Mouse (Mus musculus): Measurements from ENCODE around the gene Sema3f. TPM values are rescaled to one million over a fixed set of nuclear protein-coding genes. Genes with fewer than 3 reads are reported as not detected.

Gene Sema3f
- total RNA-seq, 2 experiments from 2014 or later, result 6.2 to 6.8 TPM

DNA sequence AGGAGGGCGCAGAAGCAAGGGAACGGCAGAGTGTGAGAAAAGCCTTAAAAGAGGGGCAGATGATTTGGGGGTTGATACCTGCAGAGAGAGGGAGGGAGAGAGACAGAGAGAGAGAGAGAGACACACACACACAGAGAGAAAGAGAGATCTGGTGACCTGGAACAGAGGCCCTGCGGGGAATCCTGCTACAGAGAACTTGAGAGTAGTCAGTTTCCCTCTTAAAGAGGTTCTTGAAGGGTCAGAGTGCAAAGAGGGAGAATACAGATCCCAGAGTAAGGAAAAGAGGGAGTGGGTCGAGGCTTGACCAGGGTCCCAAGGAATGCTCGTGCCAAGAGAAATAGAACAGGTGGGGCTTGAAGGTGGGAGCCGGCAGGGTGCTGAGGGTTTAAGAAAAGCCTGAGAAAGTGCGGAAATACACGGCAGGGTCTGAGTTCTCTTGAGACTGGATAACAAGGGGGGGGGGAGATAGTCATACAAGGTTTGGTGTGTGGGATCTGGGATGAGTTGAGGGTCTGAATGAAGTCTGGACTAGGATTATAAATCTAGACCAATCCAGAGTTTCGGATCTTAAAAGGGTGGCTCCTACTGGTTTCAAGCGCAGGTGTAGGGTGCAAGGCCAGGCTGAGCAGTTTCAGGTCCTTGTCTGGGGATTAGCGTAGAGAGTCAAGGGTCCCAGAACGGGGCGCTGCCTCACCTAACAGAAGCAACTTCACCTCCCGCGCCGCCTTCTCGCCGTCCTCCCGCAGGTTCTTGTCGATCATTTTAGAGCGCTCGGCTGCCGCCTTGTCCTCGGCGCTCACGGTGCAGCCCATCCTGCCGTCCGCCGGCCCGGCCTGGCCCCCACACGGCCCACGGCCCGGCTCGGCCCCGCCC is 75.6 kb downstream of the Sema3f start:
- no peak for DNase-seq (ENCODE audit: low spot score)

DNA sequence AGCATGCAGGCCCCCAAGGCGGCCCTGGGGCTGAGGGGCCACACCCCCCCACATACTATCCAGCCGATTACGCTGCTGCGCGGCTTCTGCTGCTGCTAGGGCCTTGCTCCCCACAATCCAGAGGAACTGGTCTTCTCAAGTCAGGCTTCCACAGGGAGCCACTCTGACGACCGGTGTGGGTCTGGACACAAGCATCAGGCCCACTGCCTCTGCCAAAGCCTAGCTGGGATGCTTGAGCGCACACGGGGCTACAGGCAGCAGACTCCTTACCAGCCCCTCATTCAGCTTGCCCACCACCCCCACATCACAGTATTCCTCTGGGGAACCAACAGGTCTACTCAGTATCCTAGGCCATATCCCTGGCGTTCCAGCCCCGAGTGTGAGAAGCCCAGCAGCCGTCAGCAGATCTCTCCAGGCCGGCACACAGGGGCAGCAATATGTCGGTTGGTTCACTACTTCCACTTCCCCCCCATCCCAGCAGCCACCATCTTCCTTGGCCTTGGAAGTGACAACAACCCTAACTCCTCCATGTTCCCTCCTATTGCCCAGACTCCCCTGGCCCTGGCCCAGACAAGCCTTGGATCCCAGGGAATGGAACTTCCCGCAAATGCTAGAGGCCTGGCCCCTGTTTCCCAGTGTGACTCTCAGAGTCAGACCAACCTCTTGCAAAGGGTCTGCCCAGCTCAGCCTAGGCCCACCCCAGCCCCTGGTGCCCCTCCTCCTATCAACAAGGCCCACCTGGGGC is 76.4 kb downstream of the Sema3f start:
- no peak for DNase-seq (ENCODE audit: low spot score)

DNA sequence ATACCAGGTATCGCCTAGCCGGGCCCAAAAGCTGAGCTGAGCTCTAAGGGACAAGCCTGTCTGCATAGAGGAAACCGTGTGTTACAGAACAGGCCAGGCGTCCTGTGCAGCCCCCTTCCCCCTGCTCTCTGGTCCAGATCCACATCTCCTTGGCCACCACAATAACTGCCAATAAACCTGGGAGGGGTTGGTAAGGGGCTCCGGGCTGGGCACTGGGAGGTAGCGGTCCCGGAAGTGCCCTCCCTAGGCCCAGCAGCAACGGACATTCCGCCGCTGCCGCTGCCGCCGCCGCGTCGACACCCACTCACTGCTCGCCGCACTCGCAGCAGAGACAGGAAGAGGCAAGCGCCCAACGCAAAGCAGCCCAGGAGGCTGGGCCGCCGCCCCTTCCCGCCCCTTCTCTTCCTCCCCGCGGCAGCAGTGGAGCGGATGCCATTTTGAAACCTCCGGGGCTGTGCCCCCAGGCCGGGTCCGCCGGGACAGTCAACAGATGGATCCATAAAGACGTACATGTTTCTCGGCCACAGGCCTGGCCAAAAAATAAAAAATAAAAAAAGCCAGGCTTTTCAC is 77.1 kb downstream of the Sema3f start:
- DNase-seq (ENCODE audit: low spot score), result peak; percentile 75

DNA sequence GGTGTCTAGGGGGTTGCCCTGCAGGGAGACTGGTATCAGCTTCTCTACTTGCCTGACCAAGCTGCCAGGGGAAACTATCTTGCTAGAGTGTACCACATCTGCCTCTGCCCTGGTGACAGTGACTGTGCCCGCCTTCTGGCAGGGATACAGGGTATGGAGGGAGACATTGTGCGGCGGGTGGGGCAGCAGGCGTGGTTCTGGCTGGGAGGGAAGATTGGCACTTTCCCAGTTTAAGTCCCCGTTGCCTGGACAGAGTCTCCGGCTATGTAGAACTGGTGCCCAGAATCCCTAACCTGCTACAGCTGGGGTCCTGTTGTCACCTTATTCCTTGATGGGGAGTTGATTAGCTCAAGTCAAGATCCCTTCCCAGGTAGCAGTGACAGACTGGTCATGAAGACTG is 77.8 kb downstream of the Sema3f start:
- DNase-seq (ENCODE audit: low spot score), result peak; percentile 46

DNA sequence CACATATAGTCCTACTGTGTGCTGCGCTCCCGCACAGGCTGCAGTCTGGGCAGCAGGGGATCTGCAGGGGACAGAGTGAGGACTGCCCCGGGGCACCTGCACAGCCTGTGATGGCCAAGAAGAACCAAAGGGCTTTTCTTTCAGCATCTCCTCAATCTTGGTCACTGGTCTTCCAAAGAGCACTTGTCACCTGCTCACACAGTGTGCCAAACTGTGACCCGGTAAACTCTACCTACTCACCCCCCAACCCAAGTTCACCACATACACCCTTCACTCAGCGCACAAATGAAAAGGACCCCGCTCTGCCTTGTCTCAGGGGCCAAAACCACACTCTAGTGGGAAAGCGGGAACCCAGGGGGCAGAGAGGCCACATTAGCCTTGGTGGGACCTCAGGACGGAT is 78.4 kb downstream of the Sema3f start:
- no peak for DNase-seq (ENCODE audit: low spot score)

Other genes with a start within 250 kb of the Sema3f start
- 10 to 100 TPM; 16.3 to 17.1 TPM for gene Tmem115, start 176.5 kb downstream of the Sema3f start, total RNA-seq (2021)
- gene Cyb561d2, start 168.3 kb downstream of the Sema3f start, total RNA-seq (2021), result 1 to 10 TPM; 3.0 to 4.1 TPM
- 10 to 100 TPM; 10.7 to 13.7 TPM for gene Nprl2, start 168.2 kb downstream of the Sema3f start, total RNA-seq (2021)
- under 1 TPM; 0.40 to 0.68 TPM for gene Zmynd10, start 163.2 kb downstream of the Sema3f start, total RNA-seq (2021)
- gene Rassf1, start 158.9 kb downstream of the Sema3f start, total RNA-seq (2021), result 10 to 100 TPM; 11.9 to 13.6 TPM
- 10 to 100 TPM; 38.7 to 40.9 TPM for gene Tusc2, start 147.2 kb downstream of the Sema3f start, total RNA-seq (2021)
- 10 to 100 TPM; 14.0 to 25.3 TPM for gene Hyal2, start 142.5 kb downstream of the Sema3f start, total RNA-seq (2021)
- gene Hyal1, start 133.5 kb downstream of the Sema3f start, total RNA-seq (2021), result 1 to 10 TPM; 1.4 to 1.5 TPM
- 10 to 100 TPM; 14.0 to 15.3 TPM for gene Naa80, start 131.6 kb downstream of the Sema3f start, total RNA-seq (2021)
- gene Hyal3, start 129.7 kb downstream of the Sema3f start, total RNA-seq (2021), result under 1 TPM; 0.19 to 0.23 TPM
- gene Ifrd2, start 122.8 kb downstream of the Sema3f start, total RNA-seq (2021), result 10 to 100 TPM; 44.6 to 49.7 TPM
- 10 to 100 TPM; 11.0 to 11.4 TPM for gene Sema3b, start 101.2 kb downstream of the Sema3f start, total RNA-seq (2021)
- gene Gnai2, start 75.1 kb downstream of the Sema3f start, total RNA-seq (2021), result 10 to 100 TPM; 59.3 to 75.5 TPM
- 10 to 100 TPM; 57.7 to 62.0 TPM for gene Slc38a3, start 40.9 kb downstream of the Sema3f start, total RNA-seq (2021)
- not detected for gene Gnat1, start 30.8 kb downstream of the Sema3f start, total RNA-seq (2021)
- gene Rbm5, start 60.5 kb upstream of the Sema3f start, total RNA-seq (2021), result 10 to 100 TPM; 34.3 to 40.5 TPM
- 10 to 100 TPM; 16.6 to 18.3 TPM for gene Rbm6, start 162.8 kb upstream of the Sema3f start, total RNA-seq (2021)
- 10 to 100 TPM; 10.8 to 11.1 TPM for gene Mon1a, start 177.7 kb upstream of the Sema3f start, total RNA-seq (2021)
- gene Mst1r, start 196.4 kb upstream of the Sema3f start, total RNA-seq (2021), result under 1 TPM; 0.39 to 0.52 TPM
- gene Actl11, start 218.0 kb upstream of the Sema3f start, total RNA-seq (2021), result not detected
- gene Camkv, start 225.2 kb upstream of the Sema3f start, total RNA-seq (2021), result under 1 TPM; 0.26 to 0.34 TPM
- under 1 TPM; 0.27 to 0.62 TPM for gene Traip, start 239.7 kb upstream of the Sema3f start, total RNA-seq (2021)